Mouse (Mus musculus) activated CD4-positive, CD25-positive, alpha-beta regulatory T cell, adult 9 weeks (primary cell): ENCODE results near the gene Trappc2. TPM values are rescaled to one million over a fixed set of nuclear protein-coding genes. Genes with fewer than 3 reads are reported as not detected.

Experiments
- polyA plus RNA-seq: library from polyadenylated mRNA; unstranded; fragments of 100-300 nt; shearing (Covaris generic); gene quantifications from one replicate; pipeline ENCODE4 v1.2.1, GENCODE M21; 2017

Gene Trappc2
- polyA plus RNA-seq = 23.9 TPM

GRCm38 (mm10) chrX:166440036-166440615 is at the start of gene Trappc2:
TSS of gene Trappc2 (plus strand) at chrX:166440574.

GRCm38 (mm10) chrX:166440616-166441063 is 266 bp downstream of the Trappc2 start, which contains the start of gene Ofd1:
TSS of gene Ofd1 (minus strand) at chrX:166440704.

GRCm38 (mm10) chrX:166479365-166479983 is 39.1 kb downstream of the Trappc2 start, which contains the start of gene Rab9:
TSS of gene Rab9 (minus strand) at chrX:166479867.

Other genes starting within 250 kb of the Trappc2 start
- 24.5 TPM for gene Gpm6b, start 201.7 kb upstream of the Trappc2 start, polyA plus RNA-seq
- gene Ofd1, start 130 bp downstream of the Trappc2 start, polyA plus RNA-seq = 6.7 TPM
- gene Rab9, start 39.3 kb downstream of the Trappc2 start, polyA plus RNA-seq = 40.6 TPM
- gene Tceanc, start 78.0 kb downstream of the Trappc2 start, polyA plus RNA-seq = 6.0 TPM
- gene Egfl6, start 145.1 kb downstream of the Trappc2 start, polyA plus RNA-seq = not detected